Comparison of ENCODE assay signal across 8 mouse cellular contexts in genomic region chr11:115766356-115766943, GRCm38 (mm10). TPM values are rescaled to one million over a fixed set of nuclear protein-coding genes. Genes with fewer than 3 reads are reported as not detected.
A peak's percentile ranks its signal among the peaks of the same experiment; 100 is the strongest.
DNase-seq lines count a peak whose midpoint lies in the region; ATAC-seq and TF ChIP-seq lines count a peak whose summit lies in the region.

No protein-coding gene starts in this region.

- peaks cover 28% of the 10 kb centered on the region; the same call in 1 of the 2 replicates for H3K79me2 ChIP-seq in macrophage (ENCODE audit: inconsistent target)

- no peaks in the 10 kb centered on the region for H3K9me3 ChIP-seq in heart, embryonic 12.5 days (replicated peaks)
- no peaks in the 10 kb centered on the region for H3K9me3 ChIP-seq in kidney, postnatal 0 days (replicated peaks; ENCODE audit: low read length)

- peak overlapping the region; percentile 56 for H3K4me3 ChIP-seq in bone marrow, adult 2 months (replicated peaks; ENCODE audit: control insufficient read depth, low read depth, low read length)
- H3K4me3 ChIP-seq in heart, embryonic 12.5 days = peak overlapping the region; percentile 92
- H3K4me3 ChIP-seq in kidney, postnatal 0 days (replicated peaks; ENCODE audit: low read depth, low read length) = peak overlapping the region; percentile 86
- peak overlapping the region; percentile 76 for H3K4me3 ChIP-seq in macrophage (ENCODE audit: inconsistent target)

- H3K27me3 ChIP-seq in heart, embryonic 12.5 days (replicated peaks) = no peaks in the 10 kb centered on the region
- no peaks in the 10 kb centered on the region for H3K27me3 ChIP-seq in kidney, postnatal 0 days (ENCODE audit: insufficient read depth, low read length)

- no peak for TF ChIP-seq CTCF in bone marrow, adult 2 months (IDR thresholded peaks at IDR 0.05; ENCODE audit: control insufficient read depth, insufficient read depth, low read length)
- no peak for TF ChIP-seq CTCF in kidney, postnatal 0 days (IDR thresholded peaks at IDR 0.05; ENCODE audit: low read depth)

- TF ChIP-seq POLR2A in bone marrow, adult 2 months (IDR thresholded peaks at IDR 0.05; ENCODE audit: borderline replicate concordance, control insufficient read depth, low read depth, low read length) = no peak

- 0 out of 2 replicates have a peak overlapping the region, but pooled peaks have one; percentile 0 for H3K27ac ChIP-seq in bone marrow, adult 2 months (ENCODE audit: control insufficient read depth, insufficient read depth, low read depth, low read length, poor library complexity)
- H3K27ac ChIP-seq in heart, embryonic 12.5 days (ENCODE audit: poor library complexity, severe bottlenecking) = peak overlapping the region; percentile 93
- H3K27ac ChIP-seq in kidney, postnatal 0 days = peak overlapping the region; percentile 94
- H3K27ac ChIP-seq in macrophage = peak overlapping the region; percentile 43; the same call in 1 of the 2 replicates

- H3K4me2 ChIP-seq in heart, embryonic 12.5 days = peak overlapping the region; percentile 87
- H3K4me2 ChIP-seq in kidney, postnatal 0 days (ENCODE audit: low read length) = peak overlapping the region; percentile 79

- no peak for ATAC-seq in heart, embryonic 12.5 days (ENCODE audit: insufficient number of reproducible peaks, low FRiP score)
- ATAC-seq in kidney, postnatal 0 days (replicated peaks; ENCODE audit: low FRiP score, low read depth) = no peak
- no peak for ATAC-seq in erythroid progenitor cell, adult 5-6 weeks (replicated peaks; ENCODE audit: low FRiP score, poor library complexity, severe bottlenecking)

- peaks cover 1% of the 10 kb centered on the region; the same call in 1 of the 2 replicates for H3K4me1 ChIP-seq in bone marrow, adult 2 months (ENCODE audit: control insufficient read depth, insufficient read depth, low read length)
- H3K4me1 ChIP-seq in heart, embryonic 12.5 days (replicated peaks) = peaks cover 46% of the 10 kb centered on the region
- H3K4me1 ChIP-seq in kidney, postnatal 0 days (replicated peaks; ENCODE audit: insufficient read depth, low read length) = peaks cover 19% of the 10 kb centered on the region; the same call in 1 of the 2 replicates

- DNase-seq in B cell, adult 2 months = peak; percentile 12 to 13
- DNase-seq in kidney, postnatal 0 days (ENCODE audit: low spot score) = no peak
- DNase-seq in thymus, postnatal 14 days = no peak
- no peak for DNase-seq in adrenal gland, postnatal 4 days (ENCODE audit: low spot score in 2 of 2)

- 25% methylated on average over 13 of the region's 13 CpGs for WGBS in bone marrow, adult 2 months
- WGBS in heart, embryonic 12.5 days = 35% methylated on average over 13 of the region's 13 CpGs
- 14% methylated on average over 13 of the region's 13 CpGs for WGBS in kidney, postnatal 0 days
- WGBS in macrophage (ENCODE audit: missing documents) = 40% methylated on average over 13 of the region's 13 CpGs

- H3K36me3 ChIP-seq in heart, embryonic 12.5 days = no peaks in the 10 kb centered on the region; the same call in 1 of the 2 replicates
- H3K36me3 ChIP-seq in kidney, postnatal 0 days (ENCODE audit: insufficient read depth, low read length) = no peaks in the 10 kb centered on the region
- no peaks in the 10 kb centered on the region for H3K36me3 ChIP-seq in macrophage (ENCODE audit: inconsistent target)

- H3K9ac ChIP-seq in heart, embryonic 12.5 days = peak overlapping the region; percentile 96
- H3K9ac ChIP-seq in kidney, postnatal 0 days (ENCODE audit: low read depth, low read length) = peak overlapping the region; percentile 90

RNA-seq across cellular contexts. Expression of gene Tmem94, which starts 1.2 kb away (rescaled TPM):
- 12.0 and 25.5 TPM in 2 replicates for polyA plus RNA-seq in bone marrow, adult 2 months (2011; ENCODE audit: insufficient read depth, insufficient read length, low replicate concordance, missing spikeins)
- polyA plus RNA-seq in heart, embryonic 12.5 days (2016; fragmentation: Nextera tagmentation; extraction: Ambion mirVana) = 52.4 and 52.5 TPM in 2 replicates
- polyA plus RNA-seq in kidney, postnatal 0 days (2015; fragmentation: Nextera tagmentation; extraction: Ambion mirVana) = 19.6 TPM in 2 replicates
- 10 to 100 TPM in 22 of 26 experiments, 1 to 10 TPM in 4; 5.9 to 55.5 (median 26.5) TPM for total RNA-seq in macrophage (2018; cell fraction: chromatin; rRNA removed)
- total RNA-seq in macrophage (2018; cell fraction: cytosol; rRNA removed) = 10 to 100 TPM; 17.6 to 35.8 (median 23.4) TPM
- total RNA-seq in macrophage (2018; cell fraction: nucleus; rRNA removed) = 10 to 100 TPM in 24 of 26 experiments, 1 to 10 TPM in 2; 7.9 to 36.8 (median 24.3) TPM
- 13.8 to 22.4 TPM (median 14.1 TPM) in 3 replicates for polyA plus RNA-seq in macrophage (2018)
- total RNA-seq in erythroid progenitor cell, adult 5-6 weeks (2015; ENCODE audit: low replicate concordance) = 32.1 and 36.9 TPM in 2 replicates
- 35.2 and 35.3 TPM in 2 replicates for total RNA-seq in erythroid progenitor cell, adult 5-6 weeks (2017; ENCODE audit: low replicate concordance)
- total RNA-seq in adrenal gland, postnatal 4 days (2021) = 10 to 100 TPM; 67.4 to 71.0 TPM

RNA-seq across cellular contexts. Expression of gene Caskin2, which starts 47.0 kb away (rescaled TPM):
- polyA plus RNA-seq in bone marrow, adult 2 months (2011; ENCODE audit: insufficient read depth, insufficient read length, low replicate concordance, missing spikeins) = 4.2 and 6.7 TPM in 2 replicates
- 23.5 and 25.3 TPM in 2 replicates for polyA plus RNA-seq in heart, embryonic 12.5 days (2016; fragmentation: Nextera tagmentation; extraction: Ambion mirVana)
- polyA plus RNA-seq in kidney, postnatal 0 days (2015; fragmentation: Nextera tagmentation; extraction: Ambion mirVana) = 14.2 and 14.4 TPM in 2 replicates
- total RNA-seq in macrophage (2018; cell fraction: chromatin; rRNA removed) = 1 to 10 TPM in 25 of 26 experiments, under 1 TPM in 1; 0.62 to 9.8 (median 3.5) TPM
- 1 to 10 TPM in 17 of 26 experiments, under 1 TPM in 9; 0.48 to 2.7 (median 1.1) TPM for total RNA-seq in macrophage (2018; cell fraction: cytosol; rRNA removed)
- 1 to 10 TPM in 24 of 26 experiments, under 1 TPM in 2; 0.72 to 7.7 (median 1.8) TPM for total RNA-seq in macrophage (2018; cell fraction: nucleus; rRNA removed)
- 0.86 to 3.1 TPM (median 1.8 TPM) in 3 replicates for polyA plus RNA-seq in macrophage (2018)
- 6.7 and 13.0 TPM in 2 replicates for total RNA-seq in erythroid progenitor cell, adult 5-6 weeks (2015; ENCODE audit: low replicate concordance)
- 5.6 and 6.0 TPM in 2 replicates for total RNA-seq in erythroid progenitor cell, adult 5-6 weeks (2017; ENCODE audit: low replicate concordance)
- 10 to 100 TPM; 59.9 to 61.1 TPM for total RNA-seq in adrenal gland, postnatal 4 days (2021)

RNA-seq across cellular contexts. Expression of gene Tsen54, which starts 48.1 kb away (rescaled TPM):
- polyA plus RNA-seq in bone marrow, adult 2 months (2011; ENCODE audit: insufficient read depth, insufficient read length, low replicate concordance, missing spikeins) = 10.3 and 11.6 TPM in 2 replicates
- 23.0 and 29.2 TPM in 2 replicates for polyA plus RNA-seq in heart, embryonic 12.5 days (2016; fragmentation: Nextera tagmentation; extraction: Ambion mirVana)
- polyA plus RNA-seq in kidney, postnatal 0 days (2015; fragmentation: Nextera tagmentation; extraction: Ambion mirVana) = 34.7 and 36.2 TPM in 2 replicates
- 10 to 100 TPM in 17 of 26 experiments, 1 to 10 TPM in 9; 3.7 to 33.3 (median 13.9) TPM for total RNA-seq in macrophage (2018; cell fraction: chromatin; rRNA removed)
- 1 to 10 TPM; 3.1 to 8.1 (median 5.7) TPM for total RNA-seq in macrophage (2018; cell fraction: cytosol; rRNA removed)
- 10 to 100 TPM in 8 of 26 experiments, 1 to 10 TPM in 18; 3.3 to 21.0 (median 7.9) TPM for total RNA-seq in macrophage (2018; cell fraction: nucleus; rRNA removed)
- 4.8 to 12.1 TPM (median 7.2 TPM) in 3 replicates for polyA plus RNA-seq in macrophage (2018)
- total RNA-seq in erythroid progenitor cell, adult 5-6 weeks (2015; ENCODE audit: low replicate concordance) = 4.0 and 12.6 TPM in 2 replicates
- 3.6 and 4.3 TPM in 2 replicates for total RNA-seq in erythroid progenitor cell, adult 5-6 weeks (2017; ENCODE audit: low replicate concordance)
- 10 to 100 TPM; 25.4 to 26.3 TPM for total RNA-seq in adrenal gland, postnatal 4 days (2021)

RNA-seq across cellular contexts. Expression of gene Llgl2, which starts 57.4 kb away (rescaled TPM):
- polyA plus RNA-seq in bone marrow, adult 2 months (2011; ENCODE audit: insufficient read depth, insufficient read length, low replicate concordance, missing spikeins) = 2.2 and 13.7 TPM in 2 replicates
- polyA plus RNA-seq in heart, embryonic 12.5 days (2016; fragmentation: Nextera tagmentation; extraction: Ambion mirVana) = 22.5 and 25.8 TPM in 2 replicates
- 54.5 and 61.2 TPM in 2 replicates for polyA plus RNA-seq in kidney, postnatal 0 days (2015; fragmentation: Nextera tagmentation; extraction: Ambion mirVana)
- 100 to 1,000 TPM in 1 of 26 experiments, 10 to 100 TPM in 8, 1 to 10 TPM in 17; 3.1 to 101 (median 7.8) TPM for total RNA-seq in macrophage (2018; cell fraction: chromatin; rRNA removed)
- 10 to 100 TPM in 1 of 26 experiments, 1 to 10 TPM in 25; 1.0 to 10.7 (median 2.2) TPM for total RNA-seq in macrophage (2018; cell fraction: cytosol; rRNA removed)
- total RNA-seq in macrophage (2018; cell fraction: nucleus; rRNA removed) = 10 to 100 TPM in 7 of 26 experiments, 1 to 10 TPM in 19; 1.7 to 41.1 (median 5.8) TPM
- 0.80 to 3.9 TPM (median 2.6 TPM) in 3 replicates for polyA plus RNA-seq in macrophage (2018)
- total RNA-seq in erythroid progenitor cell, adult 5-6 weeks (2015; ENCODE audit: low replicate concordance) = 1.7 TPM in 1 of 2 replicates, not detected in the other
- total RNA-seq in erythroid progenitor cell, adult 5-6 weeks (2017; ENCODE audit: low replicate concordance) = 0.26 and 1.8 TPM in 2 replicates
- 10 to 100 TPM; 15.8 to 25.6 TPM for total RNA-seq in adrenal gland, postnatal 4 days (2021)

RNA-seq across cellular contexts. Expression of gene Grb2, which starts 58.1 kb away (rescaled TPM):
- 35.9 and 53.6 TPM in 2 replicates for polyA plus RNA-seq in bone marrow, adult 2 months (2011; ENCODE audit: insufficient read depth, insufficient read length, low replicate concordance, missing spikeins)
- 95.9 and 113 TPM in 2 replicates for polyA plus RNA-seq in heart, embryonic 12.5 days (2016; fragmentation: Nextera tagmentation; extraction: Ambion mirVana)
- polyA plus RNA-seq in kidney, postnatal 0 days (2015; fragmentation: Nextera tagmentation; extraction: Ambion mirVana) = 69.9 and 72.8 TPM in 2 replicates
- 100 to 1,000 TPM in 21 of 26 experiments, 10 to 100 TPM in 5; 37.2 to 266 (median 136) TPM for total RNA-seq in macrophage (2018; cell fraction: chromatin; rRNA removed)
- total RNA-seq in macrophage (2018; cell fraction: cytosol; rRNA removed) = 100 to 1,000 TPM; 294 to 727 (median 469) TPM
- 100 to 1,000 TPM in 25 of 26 experiments, 10 to 100 TPM in 1; 87.0 to 291 (median 183) TPM for total RNA-seq in macrophage (2018; cell fraction: nucleus; rRNA removed)
- polyA plus RNA-seq in macrophage (2018) = 265 to 522 TPM (median 418 TPM) in 3 replicates
- 36.8 and 49.5 TPM in 2 replicates for total RNA-seq in erythroid progenitor cell, adult 5-6 weeks (2015; ENCODE audit: low replicate concordance)
- 10.1 and 29.1 TPM in 2 replicates for total RNA-seq in erythroid progenitor cell, adult 5-6 weeks (2017; ENCODE audit: low replicate concordance)
- total RNA-seq in adrenal gland, postnatal 4 days (2021) = 100 to 1,000 TPM; 116 to 135 TPM

Comparison
In these comparisons a context has a peak if more than half of its experiments do, and no peak if none do; other contexts are left out.
1. DNase-seq: peak in B cell, adult 2 months (2 of 2); none in kidney, postnatal 0 days (single experiment), thymus, postnatal 14 days (single experiment) and adrenal gland, postnatal 4 days (0 of 2).
2. H3K27ac ChIP-seq: peak in every context shown above with its lines; median percentile 94 in kidney, postnatal 0 days; 93 in heart, embryonic 12.5 days; 43 in macrophage; 0 in bone marrow, adult 2 months.
3. Peak in every context shown above with its lines, with median percentiles within 50 percentile points of each other: H3K4me3 ChIP-seq.